Mouse (Mus musculus): ENCODE data around the gene Ermp1. TPM values are rescaled to one million over a fixed set of nuclear protein-coding genes. Genes with fewer than 3 reads are reported as not detected.

Ermp1 gene
- polyA plus RNA-seq (2015; fragmentation: Nextera tagmentation; extraction: Ambion mirVana) = 6.3 and 9.1 TPM in 2 replicates

- under 1% methylated on average over 89 of the region's 90 CpGs for whole genome bisulfite sequencing
- Histone ChIP-seq H3K4me3 (peak within 1 kb of the TSS; percentile 95), H3K27ac (peak within 1 kb of the TSS; percentile 82), H3K4me1 (replicated peaks) (peaks cover 3% of the 10 kb centered on the region; the same call in 1 of the 2 replicates), H3K27me3 (0 out of 2 replicates have a peak, but pooled peaks cover 13% of the 10 kb centered on the region), H3K9ac (peak within 1 kb of the TSS; percentile 88), H3K36me3 (no peaks in the 10 kb centered on the region; the same call in 1 of the 2 replicates), H3K4me2 (peak within 1 kb of the TSS; percentile 93), H3K9me3 (replicated peaks) (no peaks in the 10 kb centered on the region)
- ATAC-seq (replicated peaks; ENCODE audit: insufficient number of reproducible peaks, insufficient read depth, low FRiP score, low read depth) = peak; percentile 91
Measured at GRCm38 (mm10) chr19:29647651-29648549, at the start of gene Ermp1. Gene Ermp1, minus strand, starts transcription at chr19:29648415.

GRCm38 (mm10) chr19:29697245-29697874, 49.1 kb upstream of the Ermp1 start, which contains the start of gene Mlana:
Gene Mlana, plus strand, starts transcription at chr19:29697824.
- H3K9ac ChIP-seq = no peak within 1 kb of the TSS
- H3K36me3 ChIP-seq = no peaks in the 10 kb centered on the region
- no peak within 1 kb of the TSS for H3K4me3 ChIP-seq
- H3K27me3 ChIP-seq = no peaks in the 10 kb centered on the region
- ATAC-seq (replicated peaks; ENCODE audit: insufficient number of reproducible peaks, insufficient read depth, low FRiP score, low read depth) = peak; percentile 53; the same call in 1 of the 2 replicates
- no peak within 1 kb of the TSS for H3K27ac ChIP-seq
- peaks cover 6% of the 10 kb centered on the region for H3K4me1 ChIP-seq (replicated peaks)
- H3K9me3 ChIP-seq (replicated peaks) = no peaks in the 10 kb centered on the region
- WGBS = 40% methylated on average over 3 of the region's 3 CpGs
- H3K4me2 ChIP-seq = peak within 1 kb of the TSS; percentile 16; the same call in 1 of the 2 replicates

GRCm38 (mm10) chr19:29696840-29697239, 48.6 kb upstream of the Ermp1 start:
- H3K4me2 ChIP-seq = peak overlapping the region; percentile 16; the same call in 1 of the 2 replicates
- no peaks in the 10 kb centered on the region for H3K27me3 ChIP-seq
- no peak overlapping the region for H3K4me3 ChIP-seq
- H3K36me3 ChIP-seq = no peaks in the 10 kb centered on the region
- ATAC-seq (replicated peaks; ENCODE audit: insufficient number of reproducible peaks, insufficient read depth, low FRiP score, low read depth) = no peak
- H3K9ac ChIP-seq = no peak overlapping the region
- peaks cover 6% of the 10 kb centered on the region for H3K4me1 ChIP-seq (replicated peaks)
- H3K9me3 ChIP-seq (replicated peaks) = no peaks in the 10 kb centered on the region
- H3K27ac ChIP-seq = no peak overlapping the region

- WGBS = 91% methylated on average over 4 of the region's 4 CpGs
- Histone ChIP-seq H3K9me3 (replicated peaks) (no peaks in the 10 kb centered on the region), H3K9ac (no peak overlapping the region), H3K4me1 (replicated peaks) (peaks cover 6% of the 10 kb centered on the region), H3K4me2 (no peak overlapping the region), H3K36me3 (no peaks in the 10 kb centered on the region), H3K27ac (no peak overlapping the region), H3K4me3 (no peak overlapping the region), H3K27me3 (no peaks in the 10 kb centered on the region)
- no peak for ATAC-seq (replicated peaks; ENCODE audit: insufficient number of reproducible peaks, insufficient read depth, low FRiP score, low read depth)
Measured at GRCm38 (mm10) chr19:29696309-29696708, 48.1 kb upstream of the Ermp1 start.

GRCm38 (mm10) chr19:29695071-29695470, 46.9 kb upstream of the Ermp1 start:
- Histone ChIP-seq H3K27me3 (no peaks in the 10 kb centered on the region), H3K4me1 (replicated peaks) (peaks cover 6% of the 10 kb centered on the region), H3K36me3 (no peaks in the 10 kb centered on the region), H3K9me3 (replicated peaks) (no peaks in the 10 kb centered on the region), H3K4me3 (no peak overlapping the region), H3K9ac (no peak overlapping the region), H3K4me2 (no peak overlapping the region), H3K27ac (no peak overlapping the region)
- WGBS = 87% methylated on average over 10 of the region's 10 CpGs
- no peak for ATAC-seq (replicated peaks; ENCODE audit: insufficient number of reproducible peaks, insufficient read depth, low FRiP score, low read depth)

- peaks cover 6% of the 10 kb centered on the region; the same call in 1 of the 2 replicates for H3K9me3 ChIP-seq (replicated peaks)
- 49% methylated on average over 16 of the region's 16 CpGs for WGBS
Measured at GRCm38 (mm10) chr19:29683844-29684540, 35.8 kb upstream of the Ermp1 start.

GRCm38 (mm10) chr19:29680182-29681152, 32.3 kb upstream of the Ermp1 start:
- H3K36me3 ChIP-seq = no peaks in the 10 kb centered on the region
- H3K4me3 ChIP-seq = no peak overlapping the region
- H3K27me3 ChIP-seq = peaks cover 10% of the 10 kb centered on the region
- ATAC-seq (replicated peaks; ENCODE audit: insufficient number of reproducible peaks, insufficient read depth, low FRiP score, low read depth) = no peak
- no peak overlapping the region for H3K27ac ChIP-seq
- WGBS = 53% methylated on average over 13 of the region's 13 CpGs
- peaks cover 5% of the 10 kb centered on the region; the same call in 1 of the 2 replicates for H3K9me3 ChIP-seq (replicated peaks)
- no peak overlapping the region for H3K4me2 ChIP-seq
- H3K9ac ChIP-seq = no peak overlapping the region
- H3K4me1 ChIP-seq (replicated peaks) = peaks cover 3% of the 10 kb centered on the region

More at GRCm38 (mm10) chr19:29683844-29684540, 35.8 kb upstream of the Ermp1 start:
- no peak overlapping the region for H3K4me3 ChIP-seq
- H3K36me3 ChIP-seq = no peaks in the 10 kb centered on the region
- H3K4me2 ChIP-seq = no peak overlapping the region
- H3K9ac ChIP-seq = no peak overlapping the region
- 0 out of 2 replicates have a peak, but pooled peaks have one; percentile 27 for ATAC-seq (replicated peaks; ENCODE audit: insufficient number of reproducible peaks, insufficient read depth, low FRiP score, low read depth)
- 0 out of 2 replicates have a peak, but pooled peaks cover 2% of the 10 kb centered on the region for H3K27me3 ChIP-seq
- no peak overlapping the region for H3K27ac ChIP-seq
- H3K4me1 ChIP-seq (replicated peaks) = peaks cover 3% of the 10 kb centered on the region

GRCm38 (mm10) chr19:29678181-29678778, 30.1 kb upstream of the Ermp1 start:
- no peaks in the 10 kb centered on the region for H3K36me3 ChIP-seq
- H3K4me2 ChIP-seq = no peak overlapping the region
- H3K27me3 ChIP-seq = peaks cover 19% of the 10 kb centered on the region
- no peak overlapping the region for H3K27ac ChIP-seq
- H3K4me3 ChIP-seq = no peak overlapping the region
- WGBS = 78% methylated on average over 6 of the region's 6 CpGs
- H3K9me3 ChIP-seq (replicated peaks) = no peaks in the 10 kb centered on the region
- no peak for ATAC-seq (replicated peaks; ENCODE audit: insufficient number of reproducible peaks, insufficient read depth, low FRiP score, low read depth)
- peaks cover 3% of the 10 kb centered on the region for H3K4me1 ChIP-seq (replicated peaks)
- H3K9ac ChIP-seq = no peak overlapping the region

GRCm38 (mm10) chr19:29676479-29677193, 28.4 kb upstream of the Ermp1 start:
- WGBS = 84% methylated on average over 10 of the region's 10 CpGs
- Histone ChIP-seq H3K9me3 (replicated peaks) (no peaks in the 10 kb centered on the region), H3K4me2 (no peak overlapping the region), H3K4me1 (replicated peaks) (peaks cover 3% of the 10 kb centered on the region), H3K9ac (no peak overlapping the region), H3K36me3 (no peaks in the 10 kb centered on the region), H3K4me3 (no peak overlapping the region), H3K27me3 (peaks cover 19% of the 10 kb centered on the region), H3K27ac (no peak overlapping the region)
- no peak for ATAC-seq (replicated peaks; ENCODE audit: insufficient number of reproducible peaks, insufficient read depth, low FRiP score, low read depth)
